Mouse (Mus musculus) embryonic fibroblast, embryonic 13.5 days (primary cell): ENCODE data around the gene Myrip.

Experiments used
- CTCF ChIP-seq: IDR thresholded peaks from 2 replicates; pipeline ENCODE4 v1.5.1; 2011; ENCODE audit warnings: mild to moderate bottlenecking, control low read depth, low read length, moderate library complexity, borderline replicate concordance; ENCODE audit not compliant: insufficient read depth
- POLR2A ChIP-seq: IDR thresholded peaks from 2 replicates; pipeline ENCODE4 v1.6.1; 2011; ENCODE audit warnings: low read depth, mild to moderate bottlenecking, control low read depth, low read length, moderate library complexity

DNA sequence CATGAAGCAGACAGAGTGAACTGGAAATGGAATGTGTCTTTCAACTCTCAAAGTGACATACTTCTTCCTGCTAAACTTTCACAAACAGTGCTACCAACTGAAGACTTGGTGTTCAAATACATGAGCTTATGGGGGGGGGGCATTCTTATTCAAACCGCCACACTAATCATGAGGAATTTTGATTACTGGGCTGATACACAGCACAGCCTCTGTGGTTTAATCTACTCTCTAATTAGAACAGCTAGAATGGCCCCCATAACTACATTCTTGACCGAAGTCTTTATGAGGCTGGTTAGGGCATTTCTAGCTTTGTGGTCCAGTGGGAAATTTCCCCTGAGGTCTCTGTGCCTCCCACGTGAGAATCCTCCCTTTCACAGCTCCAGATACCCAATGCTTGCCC, 13.9 kb downstream of the Myrip start:
- TF ChIP-seq POLR2A (no peak), CTCF (no peak)
